ENCODE assay signal across 9 mouse cellular contexts in genomic region chr13:56422072-56422723, GRCm38 (mm10). TPM values are rescaled to one million over a fixed set of nuclear protein-coding genes. Genes with fewer than 3 reads are reported as not detected.
DNase-seq lines count a peak whose midpoint lies in the region; ATAC-seq and TF ChIP-seq lines count a peak whose summit lies in the region.
"Had no signal": no experiment of that assay in that cellular context is flagged by ENCODE, and none has a peak within 500 bp of the region (broad histone marks: within the 10 kb centered on the region; RNA-seq: fewer than 3 reads in every experiment).

No protein-coding gene starts in this region.

- peak; percentile 70; the same call in 1 of the 2 replicates for TF ChIP-seq CTCF in brain, embryonic 14.5 days (IDR thresholded peaks at IDR 0.05; ENCODE audit: borderline replicate concordance, extremely low read depth, insufficient read depth, insufficient read length)

- no peak for TF ChIP-seq POLR2A in brain, embryonic 14.5 days (IDR thresholded peaks at IDR 0.05; ENCODE audit: borderline replicate concordance, extremely low read depth, insufficient read depth, insufficient read length, poor library complexity, severe bottlenecking)

- H3K4me1 ChIP-seq in forebrain, embryonic 14.5 days (ENCODE audit: control insufficient read depth, insufficient read depth, low read length): peaks cover 2% of the 10 kb centered on the region; the same call in 1 of the 2 replicates
- peaks cover 7% of the 10 kb centered on the region; the same call in 1 of the 2 replicates for H3K4me1 ChIP-seq in hindbrain, embryonic 13.5 days (replicated peaks)

- no peak for ATAC-seq in CD4-positive, CD25-positive, alpha-beta regulatory T cell, adult 4 months
- peak; percentile 54; the same call in 1 of the 2 replicates for ATAC-seq in forebrain, embryonic 14.5 days
- 0 out of 2 replicates have a peak, but pooled peaks have one; percentile 36 for ATAC-seq in hindbrain, embryonic 13.5 days (ENCODE audit: low FRiP score)

- no peak overlapping the region for H3K4me3 ChIP-seq in forebrain, embryonic 14.5 days (ENCODE audit: low read depth, low read length)
- H3K4me3 ChIP-seq in hindbrain, embryonic 13.5 days: no peak overlapping the region
- H3K4me3 ChIP-seq: midbrain, embryonic 12.5 days had no signal

- 28% methylated on average over 16 of the region's 16 CpGs for WGBS in forebrain, embryonic 14.5 days
- 30% methylated on average over 16 of the region's 16 CpGs for WGBS in hindbrain, embryonic 13.5 days

- no peaks in the 10 kb centered on the region for H3K36me3 ChIP-seq in forebrain, embryonic 14.5 days (ENCODE audit: control insufficient read depth, insufficient read depth, low read length)
- no peaks in the 10 kb centered on the region for H3K36me3 ChIP-seq in hindbrain, embryonic 13.5 days
- H3K36me3 ChIP-seq: midbrain, embryonic 12.5 days had no signal

- no peak overlapping the region for H3K9ac ChIP-seq in forebrain, embryonic 14.5 days (ENCODE audit: low read length)
- no peak overlapping the region for H3K9ac ChIP-seq in hindbrain, embryonic 13.5 days
- H3K9ac ChIP-seq: midbrain, embryonic 12.5 days had no signal

- H3K27ac ChIP-seq in forebrain, embryonic 14.5 days (ENCODE audit: low read depth, low read length): no peak overlapping the region
- H3K27ac ChIP-seq in hindbrain, embryonic 13.5 days: no peak overlapping the region
- H3K27ac ChIP-seq: midbrain, embryonic 12.5 days had no signal

- H3K27me3 ChIP-seq in forebrain, embryonic 14.5 days (replicated peaks; ENCODE audit: control insufficient read depth, insufficient read depth, low read length): no peaks in the 10 kb centered on the region; the same call in 1 of the 2 replicates
- H3K27me3 ChIP-seq in hindbrain, embryonic 13.5 days: peaks cover 41% of the 10 kb centered on the region

- H3K4me2 ChIP-seq in forebrain, embryonic 14.5 days (ENCODE audit: low read length): no peak overlapping the region
- H3K4me2 ChIP-seq in hindbrain, embryonic 13.5 days: no peak overlapping the region
- H3K4me2 ChIP-seq: midbrain, embryonic 12.5 days had no signal

- peak; percentile 56 for DNase-seq in CD4-positive, CD25-positive, alpha-beta regulatory T cell, adult 2 months (ENCODE audit: low read depth, low spot score)
- DNase-seq in brain, embryonic 14.5 days (ENCODE audit: low read depth): peak; percentile 86
- peak; percentile 91 for DNase-seq in forebrain, embryonic 14.5 days (ENCODE audit: low spot score)
- DNase-seq in layer of hippocampus, postnatal 10 days (ENCODE audit: low spot score in 2 of 2): peak; percentile 82 to 83
- peak; percentile 84 for DNase-seq in lung, postnatal 14 days
- peak; percentile 81 for DNase-seq in right cerebral cortex, postnatal 4 days

- H3K9me3 ChIP-seq in forebrain, embryonic 14.5 days (replicated peaks; ENCODE audit: control insufficient read depth, low read length): no peaks in the 10 kb centered on the region
- no peaks in the 10 kb centered on the region for H3K9me3 ChIP-seq in hindbrain, embryonic 13.5 days
- H3K9me3 ChIP-seq: midbrain, embryonic 12.5 days had no signal

RNA-seq across cellular contexts. Expression of gene Gm3045, which starts 4.2 kb away (rescaled TPM):
- polyA plus RNA-seq in CD4-positive, CD25-positive, alpha-beta regulatory T cell, adult 4 months (2017; shearing (Covaris generic)): not detected
- not detected in 2 replicates for polyA plus RNA-seq in brain, embryonic 14.5 days (2012; rRNA removed)
- not detected in 2 replicates for polyA plus RNA-seq in forebrain, embryonic 14.5 days (2014; fragmentation: Nextera tagmentation; extraction: Ambion mirVana)
- polyA plus RNA-seq in hindbrain, embryonic 13.5 days (2015; fragmentation: Nextera tagmentation; extraction: Ambion mirVana): not detected in 2 replicates
- total RNA-seq in layer of hippocampus, postnatal 10 days (2021): not detected
- polyA plus RNA-seq: midbrain, embryonic 12.5 days had no signal

RNA-seq across cellular contexts. Expression of gene Slc25a48, which starts 16.0 kb away (rescaled TPM):
- polyA plus RNA-seq in CD4-positive, CD25-positive, alpha-beta regulatory T cell, adult 4 months (2017; shearing (Covaris generic)): not detected
- polyA plus RNA-seq in brain, embryonic 14.5 days (2012; rRNA removed): 0.13 and 0.27 TPM in 2 replicates
- 0.06 TPM in 2 replicates for polyA plus RNA-seq in forebrain, embryonic 14.5 days (2014; fragmentation: Nextera tagmentation; extraction: Ambion mirVana)
- polyA plus RNA-seq in hindbrain, embryonic 13.5 days (2015; fragmentation: Nextera tagmentation; extraction: Ambion mirVana): not detected in 2 replicates
- total RNA-seq in layer of hippocampus, postnatal 10 days (2021): not detected
- polyA plus RNA-seq: midbrain, embryonic 12.5 days had no signal

RNA-seq across cellular contexts. Expression of gene Il9, which starts 59.8 kb away (rescaled TPM):
- polyA plus RNA-seq in CD4-positive, CD25-positive, alpha-beta regulatory T cell, adult 4 months (2017; shearing (Covaris generic)): not detected
- polyA plus RNA-seq in brain, embryonic 14.5 days (2012; rRNA removed): not detected in 2 replicates
- not detected in 2 replicates for polyA plus RNA-seq in forebrain, embryonic 14.5 days (2014; fragmentation: Nextera tagmentation; extraction: Ambion mirVana)
- not detected in 2 replicates for polyA plus RNA-seq in hindbrain, embryonic 13.5 days (2015; fragmentation: Nextera tagmentation; extraction: Ambion mirVana)
- not detected for total RNA-seq in layer of hippocampus, postnatal 10 days (2021)
- polyA plus RNA-seq: midbrain, embryonic 12.5 days had no signal
